Mouse (Mus musculus) erythroblast, embryonic 14.5 days (primary cell): Measurements from ENCODE around the gene Defb5.
"Not testable (repeated sequence)": the region's sequence is repeated elsewhere in the genome, so short reads cannot be mapped to it uniquely, and the experiment has no call there.

ENCODE experiments used
- GATA1 ChIP-seq: IDR thresholded peaks from 2 replicates; pipeline ENCODE4 v1.6.1; 2012; ENCODE audit warnings: low read length, inconsistent platforms, mixed read lengths
- TAL1 ChIP-seq: IDR thresholded peaks from 3 replicates; pipeline ENCODE4 v1.6.1; 2012; ENCODE audit warnings: low read length, inconsistent platforms, mixed read lengths

- TF ChIP-seq TAL1, GATA1: not testable (repeated sequence)
Observed at GRCm38 (mm10) chr8:19298361-19298760, 51.0 kb downstream of the Defb5 start.
